Mouse (Mus musculus): Measurements from ENCODE around the gene Taf1d.

- no peak for TF ChIP-seq CTCF (IDR thresholded peaks at IDR 0.05; ENCODE audit: control insufficient read depth, insufficient read depth, insufficient read length)
- no peak for TF ChIP-seq MYOG (IDR thresholded peaks at IDR 0.05; ENCODE audit: control insufficient read depth, extremely low read depth, insufficient read length)
- TF ChIP-seq USF1 (IDR thresholded peaks at IDR 0.05; ENCODE audit: low read depth): no peak
- no peak for TF ChIP-seq MYOD1 (IDR thresholded peaks at IDR 0.05; ENCODE audit: control insufficient read depth, insufficient read length, low read depth)
- no peak for TF ChIP-seq FOSL1 (IDR thresholded peaks at IDR 0.05; ENCODE audit: insufficient read depth, low read length, poor library complexity, severe bottlenecking)
- TF ChIP-seq MAX (IDR thresholded peaks at IDR 0.05): no peak
- TF ChIP-seq CEBPB (IDR thresholded peaks at IDR 0.05; ENCODE audit: low read depth): no peak
Measured at GRCm38 (mm10) chr9:15297112-15297511, 8.9 kb upstream of the Taf1d start.
